Mouse (Mus musculus) spleen, adult 10 weeks (tissue): Measurements from ENCODE around the gene Tmem63a. TPM values are rescaled to one million over a fixed set of nuclear protein-coding genes. Genes with fewer than 3 reads are reported as not detected.

ENCODE experiments used
- polyA plus RNA-seq: library from polyadenylated mRNA; stranded (reverse); fragments of 350-450 nt; fragmentation: Illumina TruSeq; extraction: RNeasy Lipid Tissue Mini Kit (QIAGEN cat#74804); gene quantifications from one replicate; pipeline ENCODE4 v1.2.3, GENCODE M21; 2015; ENCODE audit warnings: low replicate concordance; ENCODE audit not compliant: insufficient read depth

The Tmem63a gene
- 31.9 TPM for polyA plus RNA-seq

DNA sequence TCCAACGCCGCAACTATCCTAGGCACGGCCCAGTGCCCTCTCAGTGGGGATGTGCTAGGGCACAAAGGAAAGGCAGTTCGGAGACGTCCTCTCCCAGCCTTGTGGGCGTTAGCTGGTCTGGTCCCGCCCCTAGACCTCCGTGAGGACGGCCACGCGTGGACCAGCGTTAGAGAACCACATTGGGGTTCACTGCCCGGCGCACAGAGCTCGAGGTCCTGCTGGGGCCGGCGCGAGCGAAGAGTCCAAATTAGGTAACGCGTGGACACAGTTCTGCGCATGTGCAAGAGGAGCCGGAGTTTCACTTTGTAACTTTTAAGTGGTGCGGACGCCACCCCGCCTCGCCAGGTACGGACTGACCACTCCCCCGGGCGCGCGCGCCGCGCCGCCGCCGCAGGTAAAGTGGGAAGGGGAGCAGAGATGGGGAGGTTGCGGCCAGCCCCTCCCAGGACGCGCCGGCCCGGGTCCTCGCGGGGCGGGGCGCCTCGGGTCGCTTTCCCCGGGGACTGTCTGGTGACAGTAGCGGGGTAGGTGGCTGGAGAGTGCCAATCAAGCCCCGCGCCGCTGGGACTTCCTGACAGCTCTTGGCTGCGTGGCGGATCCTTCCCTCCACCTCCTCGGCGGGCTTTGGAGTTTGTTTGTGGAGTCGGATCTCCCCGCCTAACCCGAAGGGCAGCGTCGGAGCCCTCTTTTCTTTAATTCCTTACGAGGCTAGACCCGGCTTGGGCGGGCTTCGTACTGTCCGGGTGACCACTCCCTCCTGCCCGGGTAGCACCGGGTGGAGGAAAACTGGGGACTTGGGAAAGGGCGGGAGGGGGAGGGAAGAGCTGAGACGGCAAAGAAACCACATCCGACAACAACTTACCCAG is at the start of gene Tmem63a:
TSS of gene Tmem63a (plus strand) at position 179 of the 866 bp plus-strand sequence.

DNA sequence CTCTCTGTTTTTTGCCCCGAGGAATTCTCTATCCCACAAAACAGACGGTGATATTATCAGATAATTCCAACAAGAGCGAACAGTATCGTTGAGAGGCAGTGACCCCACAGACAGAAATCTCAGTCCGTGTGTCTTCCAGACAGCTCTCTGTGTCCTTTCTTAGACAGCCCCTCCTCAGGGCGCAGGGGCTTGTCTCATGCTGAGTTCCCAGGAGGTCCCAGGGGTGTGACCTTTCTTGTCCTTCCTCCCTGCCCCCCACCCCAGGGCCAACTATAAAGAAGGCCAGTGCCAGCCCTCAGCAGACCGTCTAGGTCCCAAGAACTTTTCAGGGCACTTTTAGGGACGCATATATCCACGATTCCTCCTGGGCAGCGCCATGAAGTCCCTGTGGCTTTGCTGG is 49.3 kb upstream of the Tmem63a start, which contains the start of gene Lefty2:
TSS of gene Lefty2 (plus strand) at position 301 of the 400 bp plus-strand sequence.

DNA sequence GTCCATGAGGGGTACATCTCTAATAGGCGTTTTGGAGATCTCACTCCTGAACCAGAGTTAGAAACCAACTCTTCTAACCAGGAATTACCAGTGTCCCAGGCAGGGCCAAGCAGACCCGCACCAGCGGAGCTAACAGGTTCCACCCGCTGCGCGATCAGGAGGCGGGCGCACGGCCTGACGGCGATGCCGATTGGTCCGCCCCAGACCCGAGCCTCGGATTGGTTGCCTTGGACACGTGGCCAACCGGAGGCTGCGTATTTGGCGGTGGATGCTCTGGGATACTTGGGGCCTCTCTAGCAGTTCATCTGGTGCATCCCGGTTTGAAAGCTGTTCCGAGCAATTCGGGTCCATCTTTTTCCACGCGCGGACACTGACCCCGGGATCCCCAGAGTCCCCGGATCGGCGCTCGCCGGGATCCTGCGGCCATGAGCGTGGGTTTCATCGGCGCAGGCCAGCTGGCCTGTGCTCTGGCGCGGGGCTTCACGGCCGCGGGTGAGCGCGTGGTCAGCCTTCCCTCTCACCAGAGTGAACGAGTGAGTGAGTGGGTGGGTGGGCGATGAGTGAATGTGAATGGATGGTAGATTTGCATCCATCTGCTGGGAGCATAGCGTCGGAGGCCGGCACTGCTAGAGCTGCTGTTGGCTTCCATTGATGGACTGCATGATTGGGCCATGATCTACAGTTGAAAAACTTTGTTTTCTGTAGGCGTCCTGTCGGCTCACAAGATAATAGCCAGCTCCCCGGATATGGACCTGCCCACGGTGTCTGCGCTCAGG is 37.9 kb upstream of the Tmem63a start, which contains the start of gene Pycr2:
TSS of gene Pycr2 (plus strand) at position 255 of the 776 bp plus-strand sequence.

DNA sequence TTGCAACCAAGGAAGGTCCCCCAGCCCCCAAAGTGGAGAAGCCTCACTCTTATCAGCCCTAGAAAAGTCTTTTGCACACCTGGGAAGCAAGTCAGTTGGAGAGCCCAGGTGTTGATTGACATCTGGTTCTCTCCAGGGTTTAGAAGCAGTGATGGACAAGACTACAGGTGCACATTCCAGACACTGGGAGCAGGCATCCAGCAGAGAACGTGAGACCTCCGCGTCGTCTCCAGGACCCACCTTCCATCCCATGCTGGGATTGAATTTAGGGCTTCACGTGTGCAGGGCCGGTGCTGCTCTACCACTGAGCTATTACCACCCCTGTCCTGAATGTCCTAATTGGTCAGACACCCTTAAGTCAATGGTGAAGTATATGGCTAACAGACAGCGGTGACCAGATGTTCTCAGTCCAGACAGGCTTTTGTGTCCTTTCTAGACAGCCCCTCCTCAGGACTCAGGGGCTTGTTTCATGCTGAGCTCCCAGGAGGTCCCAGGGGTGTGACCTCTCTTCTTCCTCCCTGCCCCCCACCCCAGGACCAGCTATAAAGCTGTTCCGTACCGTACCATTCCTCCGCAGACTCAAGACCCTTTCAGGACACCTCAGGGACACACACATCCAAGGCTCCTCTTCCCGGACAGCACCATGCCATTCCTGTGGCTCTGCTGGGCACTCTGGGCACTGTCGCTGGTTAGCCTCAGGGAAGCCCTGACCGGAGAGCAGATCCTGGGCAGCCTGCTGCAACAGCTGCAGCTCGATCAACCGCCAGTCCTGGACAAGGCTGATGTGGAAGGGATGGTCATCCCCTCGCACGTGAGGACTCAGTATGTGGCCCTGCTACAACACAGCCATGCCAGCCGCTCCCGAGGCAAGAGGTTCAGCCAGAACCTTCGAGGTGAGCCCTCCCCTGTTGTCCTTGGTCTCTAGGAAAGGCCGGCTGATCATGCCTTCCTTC is 7.4 kb upstream of the Tmem63a start, which contains the start of gene Lefty1:
TSS of gene Lefty1 (plus strand) at position 556 of the 953 bp plus-strand sequence.

DNA sequence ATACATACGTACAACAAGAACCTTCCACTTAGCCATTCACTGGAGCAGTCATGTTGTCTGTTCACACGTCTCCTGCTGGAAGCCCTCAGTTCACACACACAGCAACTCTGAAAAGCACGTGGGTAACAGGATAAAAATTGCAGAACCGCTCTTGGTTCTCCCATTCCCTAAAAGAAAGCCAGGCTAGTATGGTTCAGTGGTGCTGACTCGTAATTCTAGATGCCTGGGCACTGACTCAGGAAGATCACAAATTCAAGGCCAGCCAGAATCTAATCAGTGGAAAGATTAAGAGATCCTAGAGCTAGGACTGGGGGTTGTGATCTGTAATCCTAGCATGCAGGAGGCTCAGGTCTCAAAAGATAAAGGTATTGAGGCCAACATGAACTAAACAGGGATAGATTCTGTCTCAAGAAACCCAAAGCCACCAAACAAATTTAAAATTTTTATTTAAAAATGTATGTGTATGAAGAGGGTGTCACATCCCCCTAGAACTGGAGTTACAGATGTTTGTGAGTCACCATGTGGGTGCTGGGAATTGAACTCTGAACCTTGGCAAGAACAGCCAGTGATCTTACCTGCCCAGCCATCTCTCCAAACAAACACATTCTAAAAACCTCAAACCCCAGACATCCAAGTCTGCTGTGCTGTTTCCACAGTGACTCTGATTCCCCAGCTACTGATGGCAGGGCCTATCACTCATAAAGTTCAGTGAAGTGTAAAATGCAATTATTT is 78.8 kb downstream of the Tmem63a start, which contains the start of gene Ephx1:
TSS of gene Ephx1 (minus strand) at position 149 of the 732 bp plus-strand sequence.

Other genes starting within 250 kb of the Tmem63a start
- gene Mixl1, start 245.3 kb upstream of the Tmem63a start, polyA plus RNA-seq = not detected
- 53.1 TPM for gene Acbd3, start 216.3 kb upstream of the Tmem63a start, polyA plus RNA-seq
- gene H3f3a, start 128.4 kb upstream of the Tmem63a start, polyA plus RNA-seq = 1,813 TPM
- gene Sde2, start 91.2 kb upstream of the Tmem63a start, polyA plus RNA-seq = 26.7 TPM
- not detected for gene Lefty2, start 49.2 kb upstream of the Tmem63a start, polyA plus RNA-seq
- gene Pycr2, start 38.1 kb upstream of the Tmem63a start, polyA plus RNA-seq = 11.0 TPM
- gene Lefty1, start 7.3 kb upstream of the Tmem63a start, polyA plus RNA-seq = 1.9 TPM
- gene Ephx1, start 78.6 kb downstream of the Tmem63a start, polyA plus RNA-seq = 112 TPM
- gene 9130409I23Rik, start 108.9 kb downstream of the Tmem63a start, polyA plus RNA-seq = not detected
- 54.6 TPM for gene Nvl, start 201.9 kb downstream of the Tmem63a start, polyA plus RNA-seq
- 60.8 TPM for gene Cnih4, start 202.3 kb downstream of the Tmem63a start, polyA plus RNA-seq